Mouse (Mus musculus) T-helper 17 cell (primary cell): ENCODE data around the gene Arl8a.

Source experiments
- in situ Hi-C, 2 experiments: fragments of 300-600 bp; cut with MboI, MseI; formaldehyde crosslinking; loops; 1 replicate in 1 of 2; 2 replicates in 1 of 2; pipeline ENCODE4 v1.15.1; 2025; ENCODE audit warnings: high pct_unique_total_duplicates in 2 of 2

Gene Arl8a

DNA sequence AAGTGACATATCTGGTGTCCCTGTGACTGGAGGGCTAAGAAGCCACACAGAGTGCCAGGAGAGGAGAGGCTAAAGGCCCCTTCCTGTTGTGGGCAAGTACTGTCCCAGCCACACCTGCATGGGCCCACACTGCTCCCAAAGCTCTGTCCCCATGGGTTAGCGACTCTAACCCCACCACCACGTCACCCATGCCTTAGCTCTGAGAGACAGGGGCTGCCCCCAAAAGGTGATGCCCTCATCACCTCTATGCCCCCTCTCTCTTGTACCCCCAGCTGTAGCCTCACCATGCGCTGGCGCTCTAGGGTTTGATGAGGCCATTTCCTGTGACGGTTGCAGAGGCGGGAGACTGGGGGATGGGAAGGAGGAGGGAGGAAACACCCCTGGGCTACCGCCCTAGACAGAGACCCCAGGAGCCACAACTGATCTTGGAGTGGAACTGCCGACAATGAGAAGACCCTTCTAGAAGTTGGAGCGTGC, 13.7 kb upstream of the Arl8a start:
- in situ Hi-C loops: loop anchor here (5.0 to 10.0 kb wide), 3 partner anchors 1002 to 1071 kb away; partner anchors contain the start of genes Btg2 (in 1 of the 2) and Kif21b (in 1 of the 2)

DNA sequence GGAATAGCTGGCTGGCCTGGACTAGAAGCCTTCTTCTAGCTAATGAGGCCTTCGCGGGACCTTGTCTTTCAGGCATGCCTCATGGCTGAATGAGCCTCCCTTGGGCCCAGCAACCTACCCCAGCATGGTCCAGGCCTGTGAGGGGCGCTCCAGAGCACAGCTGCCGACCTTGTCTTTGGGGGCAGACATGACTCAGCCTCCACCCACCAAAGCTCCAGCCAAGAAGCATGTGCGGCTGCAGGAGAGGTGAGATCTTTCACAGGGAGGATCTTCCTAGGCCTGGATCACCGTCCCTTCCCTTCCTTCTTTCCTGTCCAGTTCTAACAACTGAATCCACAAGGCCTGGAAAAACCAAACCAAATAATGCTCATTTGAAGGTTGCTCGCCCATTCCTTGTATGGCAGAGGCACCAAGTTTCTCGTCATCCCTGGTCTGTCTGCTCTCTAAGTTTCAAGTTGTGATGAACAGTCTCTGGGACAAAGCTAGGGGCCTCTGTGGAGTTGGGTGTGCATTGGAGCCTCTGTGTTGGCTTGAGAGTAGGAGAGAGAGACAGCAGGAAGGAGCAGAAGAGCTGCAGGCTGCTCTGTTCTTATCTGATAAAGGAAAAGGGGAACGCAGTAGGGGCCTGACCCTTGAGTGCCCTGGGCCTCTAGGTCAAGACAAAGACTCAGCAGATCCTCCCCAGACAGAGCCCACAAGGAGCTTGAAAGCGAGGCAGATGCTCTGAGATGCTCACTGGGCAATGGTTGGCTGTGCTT, 12.8 kb upstream of the Arl8a start:
- in situ Hi-C loops: loop anchor here (5.0 to 10.0 kb wide), 3 partner anchors 1001 to 1072 kb away; partner anchors contain the start of genes Btg2 (in 1 of the 2) and Kif21b (in 1 of the 2)

DNA sequence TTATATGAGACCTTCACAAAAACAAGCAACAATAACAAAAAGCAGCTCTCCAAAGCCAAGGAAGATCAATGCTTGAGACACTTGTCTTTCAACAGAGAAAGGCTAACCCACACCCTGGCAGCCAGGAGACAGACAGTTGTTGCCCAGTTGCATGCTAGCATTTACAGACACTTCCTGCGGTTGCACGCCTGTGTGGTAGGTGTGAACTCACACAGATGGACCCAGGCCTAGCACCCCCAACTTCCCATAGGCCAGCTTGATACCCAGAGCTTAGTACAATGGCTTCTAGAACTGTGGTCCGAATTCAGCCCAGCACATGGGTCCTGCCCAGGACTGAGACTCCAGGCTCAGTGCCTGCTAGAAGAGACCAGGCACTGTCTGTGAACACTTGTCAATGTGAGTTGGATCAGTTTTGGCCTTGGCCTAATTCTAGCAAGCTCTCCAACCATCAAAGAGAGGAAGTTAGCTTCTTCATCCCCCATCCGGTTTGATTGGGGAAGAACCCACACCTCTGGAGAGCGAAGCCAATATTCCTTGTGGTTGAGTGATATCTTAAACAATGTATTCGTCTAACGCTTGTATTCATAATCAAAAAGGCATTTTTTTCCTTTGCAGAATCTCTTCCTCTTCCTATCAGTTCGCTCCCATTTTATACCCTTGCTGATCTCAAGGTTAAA, 11.4 kb upstream of the Arl8a start:
- in situ Hi-C loops: loop anchor here (5.0 to 10.0 kb wide), 3 partner anchors 997 to 1060 kb away; partner anchors contain the start of genes Kif21b (in 2 of the 2) and Btg2 (in 1 of the 2)

DNA sequence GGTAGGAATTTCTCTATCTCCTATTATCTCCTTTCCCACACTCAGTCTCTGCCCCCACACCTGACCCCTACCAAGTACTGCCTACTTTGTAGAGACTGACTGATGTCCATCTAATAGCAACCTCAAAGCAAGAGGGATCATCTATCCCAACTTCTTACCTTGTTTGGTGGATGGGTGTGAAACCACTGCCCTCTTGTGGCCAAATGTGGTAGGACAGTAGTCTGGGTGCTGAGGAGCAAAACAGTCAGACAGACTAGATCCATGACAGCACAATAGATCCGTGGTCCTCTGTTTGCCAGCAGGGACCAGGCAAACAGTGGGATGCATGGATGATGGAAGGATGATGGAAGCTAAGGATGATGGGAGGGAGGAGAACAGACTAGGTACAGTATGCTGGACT, 10.1 kb upstream of the Arl8a start:
- in situ Hi-C loops: loop anchor here (5.0 to 10.0 kb wide), 3 partner anchors 996 to 1062 kb away; partner anchors contain the start of genes Kif21b (in 2 of the 2) and Btg2 (in 1 of the 2)

DNA sequence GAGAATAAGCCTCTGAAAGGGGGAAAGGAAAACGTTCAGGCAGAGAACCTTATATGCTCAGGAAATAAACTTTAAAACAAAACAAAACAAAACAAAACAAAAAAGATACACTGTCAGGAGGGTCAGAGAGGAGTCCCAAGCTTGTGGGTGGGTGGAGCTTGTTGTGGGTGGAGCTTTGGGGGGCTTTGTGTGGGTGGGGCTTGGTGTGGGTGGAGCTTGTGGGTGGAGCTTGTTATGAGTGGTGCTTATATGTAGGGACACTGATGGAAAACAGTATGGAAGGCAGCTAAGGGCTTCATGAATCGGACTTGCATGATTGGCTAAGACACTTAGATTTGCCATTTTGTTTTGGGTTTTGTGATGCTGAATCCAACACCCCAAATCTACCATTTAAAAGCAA, 6.7 kb upstream of the Arl8a start:
- in situ Hi-C loops: loop anchor here (5.0 to 10.0 kb wide), 3 partner anchors 992 to 1065 kb away; partner anchors contain the start of genes Kif21b (in 2 of the 2) and Btg2 (in 1 of the 2)

DNA sequence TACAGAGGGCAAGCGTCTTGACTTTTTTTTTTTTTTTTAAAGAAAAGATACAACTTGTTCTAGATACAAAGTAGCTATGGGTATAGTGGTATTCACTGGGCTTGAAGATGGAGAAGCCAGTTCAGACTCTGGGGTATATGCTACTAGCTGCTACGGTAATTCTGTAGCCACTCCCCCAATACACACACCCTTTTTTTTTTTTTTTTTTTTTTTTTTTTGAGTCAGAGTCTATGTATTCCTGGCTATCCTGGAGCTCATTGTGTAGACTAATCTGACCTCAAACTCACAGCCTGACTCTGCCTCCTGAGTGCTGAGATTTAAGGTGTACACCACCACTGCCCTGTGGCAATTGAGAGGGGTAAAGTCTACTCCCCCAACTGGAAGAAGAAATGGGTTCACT, 4.2 kb upstream of the Arl8a start:
- in situ Hi-C loops: no loop called here

DNA sequence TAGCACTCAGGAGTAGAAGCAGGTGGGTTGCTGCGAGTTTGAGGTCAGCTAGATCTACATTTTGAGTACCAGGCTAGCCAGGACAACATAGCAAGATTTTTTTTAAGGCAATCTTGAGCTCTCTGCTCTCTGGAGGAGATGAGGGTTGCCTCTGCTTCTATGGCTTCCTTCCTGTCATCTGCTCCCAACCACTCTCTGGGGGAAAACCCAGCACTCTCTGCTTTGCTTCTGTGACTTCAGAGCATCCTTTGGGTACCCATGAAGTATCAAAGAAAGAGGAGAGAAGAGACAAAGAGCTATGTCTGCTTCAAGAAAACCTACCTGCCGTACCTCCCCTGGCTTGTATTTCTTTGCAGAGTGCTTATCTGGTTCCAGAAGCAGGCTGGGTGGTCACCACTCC, 2.7 kb upstream of the Arl8a start:
- in situ Hi-C loops: no loop called here

DNA sequence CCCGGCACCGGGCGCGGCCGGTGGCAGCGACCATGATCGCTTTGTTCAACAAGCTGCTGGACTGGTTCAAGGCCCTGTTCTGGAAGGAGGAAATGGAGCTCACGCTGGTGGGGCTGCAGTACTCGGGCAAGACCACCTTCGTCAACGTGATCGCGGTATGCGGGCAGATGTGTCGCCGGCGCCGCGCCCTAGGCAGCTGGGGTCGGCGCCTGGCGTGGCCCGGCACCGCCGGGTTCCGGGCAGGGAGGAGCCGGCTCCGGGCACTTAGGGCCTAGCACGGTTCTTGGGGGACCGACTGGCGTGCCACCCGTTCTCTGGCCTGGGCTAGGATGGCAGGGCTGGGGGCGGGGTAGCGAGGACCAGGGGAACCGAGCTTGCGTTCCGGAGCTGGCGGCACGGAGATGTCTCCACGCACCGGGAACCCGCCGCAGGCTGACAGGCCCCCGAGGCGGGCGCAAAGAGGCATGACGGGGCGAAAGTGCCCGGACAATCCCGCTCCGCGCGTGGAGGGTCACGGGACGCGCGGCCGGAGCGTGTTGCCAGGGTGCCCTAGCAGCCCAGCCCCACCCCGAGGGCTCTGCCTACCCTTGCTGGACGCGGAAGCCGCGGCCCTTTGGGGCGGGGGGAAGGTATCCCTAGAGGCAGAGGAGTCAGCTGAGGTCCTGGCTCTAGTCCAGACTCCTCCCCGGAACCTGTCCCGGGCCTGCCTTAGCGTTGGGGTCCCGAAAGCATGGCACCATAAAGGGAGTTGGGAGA, 500 bp downstream of the Arl8a start:
- in situ Hi-C loops: no loop called here

DNA sequence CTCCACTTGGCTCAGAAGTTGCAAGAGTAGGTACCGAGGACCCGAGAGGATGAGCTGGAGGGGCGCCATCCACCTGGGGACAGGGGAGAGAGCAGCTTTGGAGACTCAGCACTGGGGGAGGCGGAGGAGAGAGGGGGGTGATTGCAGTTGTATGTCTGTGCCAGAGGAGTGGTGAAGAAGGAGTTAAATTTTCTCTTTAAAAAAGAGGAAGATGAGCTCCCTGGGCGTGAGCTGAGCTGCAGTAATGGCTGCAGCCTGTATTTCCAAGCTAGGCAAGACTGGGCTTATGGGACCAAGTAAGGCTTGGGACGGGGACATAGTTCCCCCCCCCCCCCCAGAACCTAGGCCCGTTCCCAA, 1.1 kb downstream of the Arl8a start:
- in situ Hi-C loops: no loop called here

DNA sequence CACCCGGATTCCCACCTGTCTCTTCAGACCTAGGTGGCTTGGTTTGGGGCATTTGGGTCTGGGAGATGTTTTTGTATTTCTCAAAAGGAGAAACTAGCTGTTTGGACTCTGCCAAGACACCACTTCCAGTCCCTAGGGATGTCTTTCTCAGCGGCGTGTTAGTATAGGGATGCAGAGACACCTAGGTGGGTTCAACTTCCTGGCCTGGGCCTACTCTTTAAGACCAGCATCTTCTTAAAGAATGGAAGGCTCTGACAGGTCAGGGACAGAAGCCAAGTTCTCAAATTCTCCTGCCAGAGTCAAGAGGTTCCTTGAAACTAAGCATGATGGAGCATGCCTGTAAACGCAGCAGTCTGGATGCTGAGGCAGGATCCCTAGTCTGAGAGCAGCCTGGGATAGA, 1.9 kb downstream of the Arl8a start:
- in situ Hi-C loops: no loop called here

DNA sequence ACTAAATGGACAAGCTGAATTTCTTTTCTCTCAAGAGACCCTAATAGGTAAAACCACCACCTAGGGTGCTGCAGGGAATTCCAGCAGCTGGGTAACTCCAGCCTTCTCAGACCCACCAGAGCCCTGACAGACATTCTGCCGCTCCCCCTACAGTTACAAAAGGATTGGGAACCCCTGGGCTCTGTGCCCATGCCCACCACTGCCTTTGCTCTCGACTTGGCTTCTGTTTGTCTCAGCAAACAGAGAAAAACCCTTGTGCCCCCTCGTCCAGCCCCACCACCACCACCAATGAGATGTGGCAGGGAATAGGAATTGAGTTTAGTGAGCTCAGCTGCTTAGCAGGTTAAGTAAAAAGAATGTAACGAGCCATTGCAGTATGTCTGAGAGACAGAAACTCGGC, 2.4 kb downstream of the Arl8a start:
- in situ Hi-C loops: no loop called here

DNA sequence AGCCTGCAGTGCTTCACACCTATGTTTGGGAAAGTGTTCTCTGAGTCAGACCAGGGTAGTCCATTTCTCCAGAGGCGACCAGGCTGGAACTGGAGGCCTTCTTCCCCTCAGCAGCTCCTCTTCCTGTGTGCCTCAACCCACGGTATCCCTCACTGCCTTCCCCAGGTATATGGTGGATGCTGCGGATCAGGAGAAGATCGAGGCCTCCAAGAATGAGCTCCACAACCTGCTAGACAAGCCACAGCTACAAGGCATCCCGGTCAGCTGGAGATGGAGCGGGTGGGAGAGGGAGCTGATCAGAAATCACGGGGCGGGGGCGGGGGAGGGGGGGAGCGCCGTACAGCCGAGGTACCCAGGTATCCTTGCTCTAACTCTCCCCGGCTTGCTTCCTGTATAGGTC, 7.4 kb downstream of the Arl8a start:
- in situ Hi-C loops: loop anchor here in 1 of 2 experiments (5.0 kb wide), 1 partner anchor 118 kb away; no protein-coding TSS in a partner anchor

DNA sequence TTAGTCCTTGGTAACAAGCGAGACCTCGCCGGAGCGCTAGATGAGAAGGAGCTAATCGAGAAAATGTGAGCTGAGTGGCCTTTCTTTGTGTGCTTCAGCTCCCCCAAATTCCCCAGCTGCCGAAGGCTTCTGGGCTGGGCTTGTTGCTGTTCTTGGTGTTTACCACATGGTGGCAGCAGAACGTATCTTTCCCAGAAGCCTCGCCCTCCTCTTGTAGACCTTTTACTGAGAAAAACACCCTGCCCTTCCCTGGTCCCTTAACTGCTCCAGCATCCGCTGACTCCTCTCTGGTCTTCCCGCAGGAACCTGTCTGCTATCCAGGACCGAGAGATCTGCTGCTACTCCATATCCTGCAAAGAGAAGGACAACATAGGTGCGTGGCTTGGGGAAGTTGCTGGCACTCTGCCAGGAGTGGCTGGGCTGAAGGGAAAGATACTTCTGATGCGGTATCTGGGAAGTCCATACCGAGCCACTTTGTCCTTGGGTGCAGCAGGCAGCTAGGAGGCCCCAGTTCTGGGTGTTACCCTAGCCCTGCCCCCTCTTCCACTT, 7.9 kb downstream of the Arl8a start:
- in situ Hi-C loops: loop anchor here in 1 of 2 experiments (5.0 kb wide), 1 partner anchor 118 kb away; no protein-coding TSS in a partner anchor

DNA sequence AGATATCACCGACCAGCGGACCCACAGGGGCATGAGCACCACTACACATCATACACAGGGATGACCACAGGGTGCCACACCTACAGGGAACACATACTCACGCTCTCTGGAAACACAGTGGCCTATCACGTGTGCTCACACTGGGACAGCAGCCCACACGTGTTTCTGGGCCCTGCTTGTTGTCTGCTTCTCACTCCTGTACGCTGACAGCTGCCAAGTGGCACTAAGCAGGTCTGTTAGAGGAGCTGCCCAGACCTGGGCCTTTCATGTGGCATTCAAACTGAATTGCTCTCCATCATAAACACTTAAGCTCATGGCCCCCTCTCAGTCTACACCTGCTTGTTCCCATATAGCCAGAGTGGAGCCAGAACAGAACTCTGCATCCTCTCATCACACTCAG, 9.7 kb downstream of the Arl8a start:
- in situ Hi-C loops: loop anchor here in 1 of 2 experiments (5.0 kb wide), 1 partner anchor 211 kb away; no protein-coding TSS in a partner anchor

DNA sequence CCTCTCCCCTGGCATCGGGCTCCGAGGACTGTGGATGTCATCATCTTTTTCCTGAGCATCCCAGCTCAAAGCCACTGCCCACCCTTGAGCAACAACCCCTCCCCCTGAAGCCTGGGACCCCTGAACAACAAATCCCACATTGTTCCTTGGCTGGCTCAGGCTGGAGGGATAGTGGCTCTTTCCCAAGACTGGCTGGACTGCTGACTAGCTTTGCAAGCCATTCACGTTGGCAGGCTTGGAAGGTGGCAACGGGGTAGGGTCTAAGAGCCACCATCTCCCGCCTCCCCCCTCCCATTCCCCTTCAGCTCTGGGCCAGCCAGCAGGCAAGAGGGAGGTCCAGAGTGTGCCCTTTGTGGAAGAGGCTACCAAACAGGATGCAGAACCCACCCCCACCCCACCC, 12.0 kb downstream of the Arl8a start:
- in situ Hi-C loops: loop anchor here in 1 of 2 experiments (5.0 kb wide), 1 partner anchor 209 kb away; no protein-coding TSS in a partner anchor

DNA sequence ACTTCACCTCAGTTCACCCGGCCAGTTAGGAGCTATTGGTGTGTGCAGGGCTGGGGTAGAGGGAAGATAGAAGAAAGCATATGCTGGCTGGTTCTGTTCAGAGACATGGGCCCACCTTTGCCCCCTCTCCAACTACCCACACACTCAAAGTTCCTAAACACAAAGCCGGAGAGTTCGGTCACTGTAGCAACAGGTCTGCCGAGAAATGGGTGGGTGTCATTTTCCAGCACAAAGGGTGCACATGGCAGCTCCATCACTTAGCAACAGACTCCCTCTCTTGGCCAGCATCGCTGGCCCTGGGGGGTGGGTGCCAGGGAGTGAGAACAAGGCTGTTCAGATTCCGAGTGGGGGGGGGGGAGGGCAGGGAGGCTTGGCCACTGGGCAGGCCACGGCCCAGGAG, 12.4 kb downstream of the Arl8a start:
- in situ Hi-C loops: loop anchor here in 1 of 2 experiments (5.0 kb wide), 1 partner anchor 208 kb away; no protein-coding TSS in a partner anchor

DNA sequence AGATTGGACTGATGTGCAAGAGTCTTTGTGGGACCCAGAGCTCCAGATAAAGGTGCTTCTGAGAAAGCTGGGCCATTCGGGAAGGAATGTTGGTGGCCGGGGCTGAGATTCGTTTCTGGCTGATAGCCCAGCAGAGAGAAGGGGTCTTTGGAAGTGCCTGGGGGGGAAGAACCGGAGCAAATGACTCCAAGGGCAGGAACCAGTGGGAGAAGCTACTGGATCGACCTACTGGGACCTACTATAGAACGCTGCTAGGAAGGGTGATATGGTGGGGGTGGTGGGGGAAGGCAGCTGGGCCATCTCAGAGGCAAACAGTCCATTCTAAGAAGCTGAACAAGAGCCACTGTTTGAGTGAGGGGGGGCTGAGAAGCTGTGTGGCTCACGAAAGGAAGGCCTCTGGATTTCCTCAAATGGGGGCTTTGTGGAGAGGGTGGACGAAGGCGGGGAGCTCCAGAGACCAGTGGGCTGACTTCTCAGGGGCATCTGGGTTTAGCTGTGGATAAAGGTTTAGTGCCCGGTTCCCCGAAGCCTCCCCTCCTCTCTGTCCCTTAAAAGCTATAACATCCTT, 13.0 kb downstream of the Arl8a start:
- in situ Hi-C loops: loop anchor here (5.0 kb wide), 1 partner anchor 208 kb away; no protein-coding TSS in a partner anchor

DNA sequence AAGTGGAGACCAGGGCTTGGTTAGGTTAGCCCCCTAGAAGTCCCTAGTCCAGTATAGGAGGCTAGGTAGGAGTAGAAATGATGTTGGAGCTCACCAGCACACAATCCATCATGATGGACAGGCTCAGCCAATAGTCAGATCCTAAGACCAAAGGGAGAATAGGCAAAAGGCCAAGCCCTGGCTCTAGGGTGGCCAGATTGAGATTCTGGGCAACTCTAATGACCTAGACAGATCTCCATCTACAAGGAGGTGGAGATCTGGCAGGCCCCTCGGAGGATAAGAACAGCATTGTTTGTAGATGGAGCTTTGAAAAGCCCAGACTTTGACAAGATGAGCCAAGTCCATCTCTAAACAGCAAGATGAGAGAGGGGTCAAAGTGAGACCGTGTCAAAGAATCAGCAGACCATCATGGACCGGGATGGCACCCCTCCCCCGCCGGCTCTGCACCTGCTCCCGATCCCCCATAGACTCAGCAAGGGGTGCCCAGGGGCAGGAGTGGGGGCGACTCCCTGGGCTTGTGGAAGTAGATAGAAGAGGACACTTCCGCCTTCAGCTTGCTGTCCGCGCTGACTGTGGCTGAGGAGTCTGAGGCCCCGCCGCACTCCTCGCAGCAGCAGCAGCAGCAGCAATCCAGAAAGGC, 13.9 kb downstream of the Arl8a start:
- in situ Hi-C loops: loop anchor here in 1 of 2 experiments (5.0 kb wide), 1 partner anchor 207 kb away; no protein-coding TSS in a partner anchor

DNA sequence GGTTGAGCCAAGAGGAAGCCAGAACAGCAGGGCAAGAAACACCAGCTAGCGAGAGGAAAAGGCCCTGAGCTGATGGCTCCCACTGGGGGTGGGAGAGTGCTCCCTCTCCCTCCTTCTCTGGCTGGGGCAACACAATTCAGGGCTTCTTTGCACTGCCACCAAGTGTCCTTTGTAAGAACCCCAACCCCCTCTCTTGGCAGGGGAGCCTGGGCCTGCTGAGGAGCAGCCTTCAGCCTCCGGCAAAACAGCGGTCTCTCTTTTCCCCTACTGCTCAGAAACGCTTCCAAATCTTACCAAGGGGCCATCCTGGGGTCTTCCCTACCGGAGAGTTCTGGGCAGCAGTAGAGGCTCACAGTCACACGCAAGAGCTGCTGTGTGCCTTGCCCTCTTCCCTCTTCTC, 16.1 kb downstream of the Arl8a start:
- in situ Hi-C loops: loop anchor here in 1 of 2 experiments (5.0 kb wide), 1 partner anchor 205 kb away; no protein-coding TSS in a partner anchor

DNA sequence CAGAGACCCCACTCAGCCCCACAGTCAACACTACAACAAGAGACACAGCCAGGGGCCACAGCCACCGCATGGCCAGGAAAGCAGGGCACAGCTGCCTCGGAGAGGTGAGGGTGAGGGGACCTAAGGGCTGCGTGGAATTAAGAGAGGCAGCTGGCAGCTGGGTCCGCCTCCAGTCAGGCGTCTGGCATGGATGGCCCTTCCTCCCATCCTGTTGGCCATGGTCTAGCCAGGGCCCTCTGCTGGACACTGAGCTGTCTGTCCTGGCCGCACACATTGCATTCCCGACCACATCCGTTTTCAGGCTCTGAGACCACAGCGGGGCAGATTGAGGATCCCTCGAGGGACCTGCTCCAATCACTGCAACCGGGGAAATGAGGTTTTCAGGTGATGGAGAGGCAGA, 20.8 kb downstream of the Arl8a start, which contains the start of gene Gpr37l1:
Gene Gpr37l1 (minus strand): TSS at position 247 of the 400 bp plus-strand sequence.
- in situ Hi-C loops: no loop called here
